Mouse (Mus musculus): ENCODE measurements around the gene Trim65. TPM values are rescaled to one million over a fixed set of nuclear protein-coding genes. Genes with fewer than 3 reads are reported as not detected.

Gene Trim65
- polyA plus RNA-seq, 1 experiment from 2014 or later, result 4.1 TPM

DNA sequence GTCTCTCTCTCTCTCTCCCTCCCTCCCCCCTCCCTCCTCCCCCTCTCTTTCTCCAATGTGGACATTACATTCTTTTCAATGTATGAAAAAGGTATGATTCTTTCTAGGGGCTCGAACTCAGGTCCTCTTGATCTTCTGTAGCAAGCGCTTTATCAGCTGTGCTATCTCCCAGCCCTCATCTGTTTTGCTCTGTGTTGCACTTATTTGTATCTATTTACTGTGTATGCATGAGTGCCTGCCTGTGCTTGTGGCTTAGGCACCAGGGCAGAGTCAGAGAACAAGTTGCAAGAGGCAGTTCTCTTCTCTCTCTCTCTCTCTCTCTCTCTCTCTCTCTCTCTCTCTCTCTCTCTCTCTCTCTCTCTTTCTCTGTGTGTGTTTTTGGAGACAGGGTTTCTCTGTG, 25.9 kb downstream of the Trim65 start:
- no peak overlapping the region for H3K27ac ChIP-seq
- peaks cover 86% of the 10 kb centered on the region for H3K4me1 ChIP-seq
- H3K4me3 ChIP-seq, result no peak overlapping the region
- ATAC-seq (ENCODE audit: insufficient number of reproducible peaks, low FRiP score, low TSS enrichment, low read depth), result no peak
- no peak overlapping the region for H3K4me2 ChIP-seq
- H3K9me3 ChIP-seq, result no peaks in the 10 kb centered on the region
- peaks cover 43% of the 10 kb centered on the region for H3K27me3 ChIP-seq
- H3K9ac ChIP-seq, result no peak overlapping the region
- H3K36me3 ChIP-seq, result peaks cover 5% of the 10 kb centered on the region; the same call in 1 of the 2 replicates
- WGBS, result 86% methylated on average over 2 of the region's 2 CpGs

DNA sequence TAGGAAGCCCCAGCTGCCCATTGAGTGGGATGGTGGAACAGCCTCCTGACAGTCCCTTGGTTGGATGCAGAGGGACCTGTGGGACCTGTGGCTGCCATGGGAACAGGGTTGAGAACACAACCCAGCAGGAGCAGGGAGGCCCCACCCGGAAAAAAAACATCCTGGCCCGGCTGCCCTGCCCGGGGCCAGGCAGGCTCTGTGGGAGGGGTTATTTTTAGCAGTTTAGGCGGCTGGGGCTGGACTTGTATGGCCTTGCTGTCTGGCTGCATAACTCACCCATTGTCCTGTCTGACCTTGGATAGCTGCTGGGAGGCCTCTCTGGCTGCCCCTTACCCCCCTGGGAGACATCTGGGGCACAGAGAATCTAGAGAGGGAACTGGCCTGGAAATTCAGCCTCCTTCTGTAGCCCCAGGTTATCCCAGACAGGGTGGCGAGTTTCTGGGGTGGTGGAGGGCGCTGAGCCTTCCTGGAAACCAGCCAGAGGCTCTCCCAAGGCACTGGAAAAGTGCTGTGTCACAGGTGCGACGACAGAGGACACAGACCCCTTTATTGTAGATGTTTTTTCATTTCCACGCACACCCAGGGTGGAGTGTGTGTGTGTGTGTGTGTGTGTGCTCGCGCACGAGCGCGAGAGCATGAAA, 26.8 kb downstream of the Trim65 start:
- 0 out of 2 replicates have a peak overlapping the region, but pooled peaks have one; percentile 7 for H3K4me2 ChIP-seq
- peak; percentile 53 for ATAC-seq (ENCODE audit: insufficient number of reproducible peaks, low FRiP score, low TSS enrichment, low read depth)
- H3K9ac ChIP-seq, result no peak overlapping the region

DNA sequence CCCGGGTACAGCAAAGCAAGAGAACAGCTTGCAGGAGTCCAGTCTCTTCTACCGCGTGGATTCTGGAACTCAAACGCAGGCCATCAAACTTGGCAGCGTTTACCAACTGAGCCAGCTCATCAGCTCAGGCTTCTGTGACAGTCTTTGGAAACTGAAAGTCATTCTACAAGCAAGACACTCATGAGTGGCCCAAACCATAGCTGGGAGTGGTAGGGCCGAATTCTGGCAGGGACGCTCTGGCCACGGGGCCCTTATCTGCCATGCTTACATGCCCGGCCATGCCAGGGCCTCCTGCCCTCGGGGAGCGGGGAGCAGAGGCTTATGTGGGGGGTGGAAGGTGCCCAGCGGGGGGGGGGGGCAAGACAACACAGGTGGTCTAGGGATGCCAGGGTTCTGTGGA, 27.4 kb downstream of the Trim65 start:
- peaks cover 30% of the 10 kb centered on the region for H3K27me3 ChIP-seq
- WGBS, result 67% methylated on average over 12 of the region's 12 CpGs
- no peak overlapping the region for H3K9ac ChIP-seq
- ATAC-seq (ENCODE audit: insufficient number of reproducible peaks, low FRiP score, low TSS enrichment, low read depth), result no peak
- no peak overlapping the region for H3K4me3 ChIP-seq
- 0 out of 2 replicates have a peak overlapping the region, but pooled peaks have one; percentile 7 for H3K4me2 ChIP-seq
- peaks cover 5% of the 10 kb centered on the region; the same call in 1 of the 2 replicates for H3K36me3 ChIP-seq
- peak overlapping the region; percentile 86 for H3K27ac ChIP-seq
- no peaks in the 10 kb centered on the region for H3K9me3 ChIP-seq
- H3K4me1 ChIP-seq, result peaks cover 77% of the 10 kb centered on the region

More for the DNA sequence above, 26.8 kb downstream of the Trim65 start:
- Histone ChIP-seq H3K27me3 (peaks cover 34% of the 10 kb centered on the region), H3K36me3 (peaks cover 5% of the 10 kb centered on the region; the same call in 1 of the 2 replicates), H3K9me3 (no peaks in the 10 kb centered on the region), H3K27ac (peak overlapping the region; percentile 86), H3K4me1 (peaks cover 80% of the 10 kb centered on the region), H3K4me3 (no peak overlapping the region)
- 34% methylated on average over 14 of the region's 14 CpGs for WGBS

DNA sequence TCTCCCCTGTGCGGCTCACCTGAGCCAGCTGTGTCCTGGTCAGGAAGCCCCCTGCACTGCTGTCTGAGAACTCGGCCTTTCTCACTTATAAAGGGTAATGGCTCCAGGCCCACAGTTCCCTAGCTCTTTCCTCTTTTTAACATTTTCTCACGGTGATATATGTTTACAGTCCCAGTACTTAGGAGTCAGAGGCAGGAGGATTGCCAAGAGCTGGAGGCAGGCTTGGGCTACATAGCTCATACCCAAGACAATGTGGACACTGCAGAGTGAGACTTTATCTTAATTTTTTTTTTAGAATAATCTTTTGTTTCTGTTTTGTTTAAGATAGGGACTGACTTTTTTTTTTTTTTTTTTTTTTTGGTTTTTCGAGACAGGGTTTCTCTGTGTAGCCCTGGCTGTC, 28.5 kb downstream of the Trim65 start:
- WGBS, result 39% methylated on average over 3 of the region's 4 CpGs
- H3K4me1 ChIP-seq, result peaks cover 67% of the 10 kb centered on the region
- H3K4me2 ChIP-seq, result no peak overlapping the region

DNA sequence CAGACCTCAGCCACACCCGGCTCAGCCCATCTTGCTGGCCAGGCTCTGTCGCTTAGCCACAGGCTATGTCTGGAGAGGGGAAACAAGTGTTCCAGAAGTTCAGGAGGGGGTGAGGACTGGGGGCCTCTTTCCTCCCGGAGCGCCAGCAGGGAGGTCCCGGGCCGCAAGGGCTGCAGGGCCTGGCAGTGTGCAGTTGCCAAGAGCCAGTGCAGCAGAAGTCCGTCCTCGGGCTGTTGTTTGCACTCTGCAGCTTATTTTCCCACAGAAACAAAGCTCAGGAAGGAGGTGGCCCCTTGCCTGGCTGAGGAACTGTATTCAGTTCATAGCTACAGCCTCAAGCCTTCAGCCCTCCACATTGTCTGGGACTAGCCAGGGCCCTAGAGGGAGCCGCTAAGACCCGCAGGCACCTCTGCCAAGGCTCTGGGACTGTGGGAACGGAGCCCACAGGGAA, 29.0 kb downstream of the Trim65 start:
- 19% methylated on average over 11 of the region's 11 CpGs for WGBS
- Histone ChIP-seq H3K9me3 (no peaks in the 10 kb centered on the region), H3K4me1 (peaks cover 62% of the 10 kb centered on the region), H3K4me3 (no peak overlapping the region), H3K9ac (no peak overlapping the region), H3K4me2 (0 out of 2 replicates have a peak overlapping the region, but pooled peaks have one; percentile 2), H3K27me3 (peaks cover 14% of the 10 kb centered on the region), H3K27ac (peak overlapping the region; percentile 86), H3K36me3 (peaks cover 5% of the 10 kb centered on the region; the same call in 1 of the 2 replicates)
- peak; percentile 31; the same call in 1 of the 2 replicates for ATAC-seq (ENCODE audit: insufficient number of reproducible peaks, low FRiP score, low TSS enrichment, low read depth)

More for the DNA sequence above, 28.5 kb downstream of the Trim65 start:
- Histone ChIP-seq H3K27ac (peak overlapping the region; percentile 86), H3K9me3 (no peaks in the 10 kb centered on the region), H3K4me3 (no peak overlapping the region), H3K27me3 (peaks cover 19% of the 10 kb centered on the region), H3K9ac (no peak overlapping the region), H3K36me3 (peaks cover 5% of the 10 kb centered on the region; the same call in 1 of the 2 replicates)
- ATAC-seq (ENCODE audit: insufficient number of reproducible peaks, low FRiP score, low TSS enrichment, low read depth), result no peak

DNA sequence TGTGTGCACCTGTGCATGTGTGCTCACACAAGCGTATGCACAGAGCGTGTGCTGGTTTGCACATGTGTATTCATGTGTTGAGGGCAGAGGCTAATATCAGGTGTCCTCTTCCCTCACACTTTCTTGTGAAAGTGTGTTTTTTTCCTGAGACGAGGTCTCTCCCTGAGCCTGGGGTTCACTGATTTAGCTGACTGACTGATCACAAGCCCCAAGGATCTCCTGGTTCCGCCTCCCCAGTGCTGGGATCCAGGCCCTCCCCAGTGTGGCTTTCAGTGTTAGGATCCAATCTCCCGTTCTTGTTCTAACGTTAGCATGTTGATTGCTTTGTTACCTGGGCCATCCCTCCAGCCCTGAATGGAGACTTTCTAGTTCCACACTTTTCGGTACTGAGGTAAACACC, 30.1 kb downstream of the Trim65 start:
- no peaks in the 10 kb centered on the region for H3K9me3 ChIP-seq
- peak overlapping the region; percentile 86 for H3K27ac ChIP-seq

DNA sequence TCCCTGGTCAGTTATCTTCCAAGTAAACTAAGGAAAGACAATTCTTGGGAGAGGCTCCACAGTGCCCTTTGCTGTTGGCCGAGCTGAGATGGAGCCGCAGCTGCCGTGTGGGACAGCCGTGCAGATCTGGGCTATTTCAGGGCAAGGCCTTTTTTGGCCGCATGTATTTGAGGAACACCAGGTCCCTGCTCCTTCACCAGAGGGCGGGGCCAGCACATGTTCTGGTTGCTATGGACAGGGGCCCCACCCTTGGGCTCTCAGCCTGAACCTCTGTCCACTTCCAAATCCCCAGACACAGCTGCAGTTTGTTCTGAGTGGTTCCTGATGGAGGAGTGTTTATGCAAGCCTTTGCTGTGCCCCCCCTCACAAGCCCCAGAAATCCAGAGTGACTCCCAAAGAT, 30.5 kb downstream of the Trim65 start:
- Histone ChIP-seq H3K4me3 (no peak overlapping the region), H3K36me3 (0 out of 2 replicates have a peak, but pooled peaks cover under 1% of the 10 kb centered on the region), H3K27me3 (0 out of 2 replicates have a peak, but pooled peaks cover under 1% of the 10 kb centered on the region), H3K4me1 (peaks cover 46% of the 10 kb centered on the region), H3K4me2 (no peak overlapping the region), H3K9ac (no peak overlapping the region), H3K9me3 (no peaks in the 10 kb centered on the region), H3K27ac (peak overlapping the region; percentile 86)
- WGBS, result 71% methylated on average over 6 of the region's 6 CpGs
- peak; percentile 5; the same call in 1 of the 2 replicates for ATAC-seq (ENCODE audit: insufficient number of reproducible peaks, low FRiP score, low TSS enrichment, low read depth)

More for the DNA sequence above, 30.1 kb downstream of the Trim65 start:
- Histone ChIP-seq H3K4me2 (no peak overlapping the region), H3K4me3 (no peak overlapping the region), H3K36me3 (peaks cover 5% of the 10 kb centered on the region; the same call in 1 of the 2 replicates), H3K9ac (no peak overlapping the region), H3K4me1 (peaks cover 51% of the 10 kb centered on the region), H3K27me3 (0 out of 2 replicates have a peak, but pooled peaks cover 5% of the 10 kb centered on the region)
- no peak for ATAC-seq (ENCODE audit: insufficient number of reproducible peaks, low FRiP score, low TSS enrichment, low read depth)
- WGBS, result 73% methylated on average over 7 of the region's 7 CpGs

DNA sequence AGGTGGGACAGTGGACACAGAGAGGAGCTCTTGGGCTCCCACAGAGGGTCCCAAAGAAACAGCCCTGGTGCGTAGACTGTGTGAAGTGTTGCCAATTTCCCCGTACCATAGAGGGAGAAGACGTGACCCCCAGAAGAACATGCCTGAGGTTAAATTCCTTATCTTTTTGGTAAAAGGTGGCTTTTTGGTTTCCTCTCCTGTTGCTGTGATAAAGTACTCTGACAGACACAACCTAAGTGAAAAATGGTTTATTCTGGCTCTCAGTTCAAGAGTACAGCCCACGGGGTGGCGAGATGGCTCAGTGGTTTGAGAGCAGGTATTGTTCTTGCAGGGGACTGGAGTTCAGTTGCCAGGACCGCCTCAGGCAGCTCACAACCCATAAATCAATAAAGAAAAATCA, 31.5 kb downstream of the Trim65 start:
- WGBS, result 85% methylated on average over 6 of the region's 6 CpGs
- ATAC-seq (ENCODE audit: insufficient number of reproducible peaks, low FRiP score, low TSS enrichment, low read depth), result no peak
- Histone ChIP-seq H3K4me3 (no peak overlapping the region), H3K9me3 (no peaks in the 10 kb centered on the region), H3K27ac (peak overlapping the region; percentile 61; the same call in 1 of the 2 replicates), H3K4me1 (peaks cover 44% of the 10 kb centered on the region), H3K4me2 (no peak overlapping the region), H3K9ac (no peak overlapping the region), H3K36me3 (no peaks in the 10 kb centered on the region), H3K27me3 (no peaks in the 10 kb centered on the region)

DNA sequence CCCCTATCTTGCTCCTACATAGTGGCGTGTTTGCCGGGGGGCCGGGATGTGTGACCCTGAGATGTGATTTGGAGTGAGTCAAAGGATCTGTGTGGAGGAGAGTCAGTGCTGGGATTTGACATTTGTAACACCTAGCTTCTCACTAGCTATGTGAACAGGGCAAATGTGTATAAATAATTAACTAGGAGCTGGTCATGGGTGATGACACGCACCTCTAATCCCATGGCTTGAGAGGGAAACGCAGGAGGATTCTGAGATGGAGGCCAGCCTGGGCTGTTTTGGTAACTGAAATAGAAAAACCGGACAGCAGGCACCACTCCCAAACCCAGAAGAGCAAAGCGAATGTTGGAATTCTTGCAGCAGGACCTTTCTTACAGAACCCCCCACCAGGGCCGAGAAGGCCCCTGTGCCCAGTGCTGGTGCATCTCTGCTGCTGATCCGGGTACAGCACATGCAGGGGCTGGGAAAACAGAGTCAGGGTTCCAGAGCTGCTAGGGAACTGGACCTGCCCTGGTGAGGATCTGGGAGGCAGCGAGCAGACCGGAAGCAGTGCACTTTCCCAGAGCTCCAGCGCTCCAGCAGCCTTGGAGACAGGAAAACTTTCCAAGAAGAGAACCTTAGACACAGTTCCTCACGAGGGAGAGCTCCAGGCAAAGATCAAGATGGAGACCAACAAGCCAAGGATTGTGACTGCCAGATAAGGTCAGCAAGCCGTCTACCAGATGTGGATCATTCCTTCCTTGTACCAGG, 32.0 kb downstream of the Trim65 start:
- 68% methylated on average over 14 of the region's 14 CpGs for WGBS
- ATAC-seq (ENCODE audit: insufficient number of reproducible peaks, low FRiP score, low TSS enrichment, low read depth), result no peak
- no peak overlapping the region for H3K4me3 ChIP-seq
- no peak overlapping the region for H3K9ac ChIP-seq
- no peaks in the 10 kb centered on the region for H3K36me3 ChIP-seq
- H3K4me2 ChIP-seq, result no peak overlapping the region
- peaks cover 38% of the 10 kb centered on the region for H3K4me1 ChIP-seq
- H3K9me3 ChIP-seq, result no peaks in the 10 kb centered on the region
- peak overlapping the region; percentile 61; the same call in 1 of the 2 replicates for H3K27ac ChIP-seq
- no peaks in the 10 kb centered on the region for H3K27me3 ChIP-seq

DNA sequence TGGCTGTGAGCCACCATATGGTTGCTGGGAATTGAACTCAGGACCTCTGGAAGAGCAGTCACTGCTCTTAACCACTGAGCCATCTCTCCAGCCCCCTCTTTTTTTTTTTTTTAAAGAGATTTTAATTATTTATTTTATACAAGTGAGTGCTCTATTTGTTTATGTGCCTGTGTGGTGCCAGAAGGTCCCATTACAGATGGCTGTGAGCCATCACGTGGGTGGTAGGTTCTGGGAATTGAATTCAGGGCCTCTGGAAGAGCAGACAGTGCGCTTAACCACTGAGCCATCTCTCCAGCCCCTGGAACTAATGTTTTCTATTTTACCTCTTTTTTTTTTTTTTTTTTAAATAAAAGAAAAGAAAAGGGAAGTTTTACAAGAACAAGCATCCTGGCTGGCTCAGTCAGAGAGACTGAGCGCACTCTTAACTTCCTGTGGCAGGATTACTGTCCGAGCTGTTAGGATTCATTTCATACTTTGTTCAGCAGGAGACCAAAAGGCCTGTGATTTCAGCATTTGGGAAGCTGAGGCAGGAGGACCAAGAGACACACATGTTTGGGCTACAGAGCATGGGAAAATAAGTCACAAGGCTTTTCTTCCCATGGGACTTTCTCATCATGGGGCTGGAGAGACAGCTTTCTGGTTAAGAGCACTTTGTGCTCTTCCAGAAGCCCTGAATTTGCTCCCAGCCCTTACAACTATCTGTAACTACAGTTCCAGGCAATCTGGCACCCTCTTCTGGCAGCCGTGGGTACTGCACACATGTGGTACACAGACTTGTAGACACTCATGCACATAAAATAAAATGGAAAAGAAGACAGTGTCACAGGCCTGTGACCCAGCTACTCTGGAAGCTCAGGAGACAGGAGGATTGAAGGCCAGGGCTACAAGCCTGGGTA, 34.5 kb downstream of the Trim65 start:
- Histone ChIP-seq H3K36me3 (no peaks in the 10 kb centered on the region), H3K4me2 (no peak overlapping the region), H3K9me3 (no peaks in the 10 kb centered on the region), H3K27ac (no peak overlapping the region), H3K4me1 (peaks cover 16% of the 10 kb centered on the region), H3K9ac (no peak overlapping the region), H3K4me3 (no peak overlapping the region), H3K27me3 (no peaks in the 10 kb centered on the region)
- no peak for ATAC-seq (ENCODE audit: insufficient number of reproducible peaks, low FRiP score, low TSS enrichment, low read depth)
- WGBS, result 92% methylated on average over 5 of the region's 5 CpGs

DNA sequence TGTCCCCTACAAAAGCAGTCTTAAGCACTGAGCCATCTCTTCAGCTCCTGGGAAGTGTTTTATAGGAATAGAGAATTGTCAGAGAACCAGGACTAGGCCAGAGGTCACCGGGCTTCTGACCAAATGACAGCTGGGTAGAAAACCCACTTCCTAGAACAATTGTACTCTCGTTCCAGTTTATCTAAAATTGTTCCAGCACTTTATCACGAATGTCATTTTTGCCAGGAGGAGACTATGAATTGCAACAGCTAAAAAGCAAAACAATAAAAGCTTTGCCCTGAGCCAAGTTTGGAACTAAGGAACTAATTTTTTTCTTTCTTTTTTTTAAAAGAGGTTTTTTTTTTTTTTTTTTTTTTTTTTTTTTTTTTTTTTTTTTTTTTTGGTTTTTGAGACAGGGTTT, 35.4 kb downstream of the Trim65 start:
- WGBS, result 71% methylated on average over 3 of the region's 3 CpGs
- H3K9me3 ChIP-seq, result no peaks in the 10 kb centered on the region
- no peak overlapping the region for H3K4me3 ChIP-seq
- no peaks in the 10 kb centered on the region for H3K36me3 ChIP-seq
- no peaks in the 10 kb centered on the region for H3K27me3 ChIP-seq
- H3K9ac ChIP-seq, result no peak overlapping the region
- no peak for ATAC-seq (ENCODE audit: insufficient number of reproducible peaks, low FRiP score, low TSS enrichment, low read depth)
- H3K4me1 ChIP-seq, result peaks cover 12% of the 10 kb centered on the region
- H3K27ac ChIP-seq, result no peak overlapping the region
- H3K4me2 ChIP-seq, result no peak overlapping the region
